Mouse (Mus musculus): ENCODE measurements around the gene Kcnk10.

GRCm38 (mm10) chr12:98443754-98444153 is 134.4 kb downstream of the Kcnk10 start:
- TF ChIP-seq CTCF (IDR thresholded peaks at IDR 0.05; ENCODE audit: low read depth) (no peak), EP300 (optimal IDR thresholded peaks at IDR 0.05) (no peak)

Data from stomach, postnatal 0 days (tissue).